Mouse (Mus musculus): Measurements from ENCODE around the gene Olfml2b.
A peak's percentile ranks its signal among the peaks of the same experiment; 100 is the strongest.

The Olfml2b gene

DNA sequence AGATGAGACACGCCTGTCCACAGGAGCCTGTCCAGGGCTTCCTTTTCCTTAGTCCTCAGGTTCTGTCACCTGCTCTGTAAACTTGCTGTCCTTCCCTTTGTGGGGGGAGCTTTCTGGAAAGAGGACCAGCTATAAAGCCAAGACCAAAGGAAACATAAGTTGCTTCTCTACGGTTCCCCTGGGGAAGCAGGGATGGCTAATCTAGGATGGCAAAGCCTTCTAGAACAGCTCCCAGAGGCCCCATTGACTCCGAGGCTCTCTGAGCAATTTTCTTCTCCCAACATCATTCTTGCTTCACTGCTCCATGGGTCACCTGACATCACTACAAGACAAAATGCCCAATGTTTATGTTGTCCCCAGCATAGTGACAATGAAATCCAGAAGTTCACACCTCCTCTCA is 32.7 kb upstream of the Olfml2b start:
- H3K4me1 ChIP-seq (replicated peaks; ENCODE audit: low read depth, low read length) = no peaks in the 10 kb centered on the region
- H3K27me3 ChIP-seq (ENCODE audit: insufficient read depth, low read length) = no peaks in the 10 kb centered on the region
- no peak for TF ChIP-seq POU5F1 (IDR thresholded peaks at IDR 0.05; ENCODE audit: borderline replicate concordance, low read length)
- TF ChIP-seq CTCF (conservative IDR thresholded peaks at IDR 0.05; ENCODE audit: low read length) = no peak
- no peak for TF ChIP-seq NANOG (IDR thresholded peaks at IDR 0.05; ENCODE audit: borderline replicate concordance, low read length)
- no peaks in the 10 kb centered on the region for H3K9me3 ChIP-seq (ENCODE audit: low read length)
- H3K36me3 ChIP-seq (ENCODE audit: insufficient read depth, low read length) = no peaks in the 10 kb centered on the region
- no peak overlapping the region for H3K4me3 ChIP-seq (replicated peaks; ENCODE audit: low read length)

DNA sequence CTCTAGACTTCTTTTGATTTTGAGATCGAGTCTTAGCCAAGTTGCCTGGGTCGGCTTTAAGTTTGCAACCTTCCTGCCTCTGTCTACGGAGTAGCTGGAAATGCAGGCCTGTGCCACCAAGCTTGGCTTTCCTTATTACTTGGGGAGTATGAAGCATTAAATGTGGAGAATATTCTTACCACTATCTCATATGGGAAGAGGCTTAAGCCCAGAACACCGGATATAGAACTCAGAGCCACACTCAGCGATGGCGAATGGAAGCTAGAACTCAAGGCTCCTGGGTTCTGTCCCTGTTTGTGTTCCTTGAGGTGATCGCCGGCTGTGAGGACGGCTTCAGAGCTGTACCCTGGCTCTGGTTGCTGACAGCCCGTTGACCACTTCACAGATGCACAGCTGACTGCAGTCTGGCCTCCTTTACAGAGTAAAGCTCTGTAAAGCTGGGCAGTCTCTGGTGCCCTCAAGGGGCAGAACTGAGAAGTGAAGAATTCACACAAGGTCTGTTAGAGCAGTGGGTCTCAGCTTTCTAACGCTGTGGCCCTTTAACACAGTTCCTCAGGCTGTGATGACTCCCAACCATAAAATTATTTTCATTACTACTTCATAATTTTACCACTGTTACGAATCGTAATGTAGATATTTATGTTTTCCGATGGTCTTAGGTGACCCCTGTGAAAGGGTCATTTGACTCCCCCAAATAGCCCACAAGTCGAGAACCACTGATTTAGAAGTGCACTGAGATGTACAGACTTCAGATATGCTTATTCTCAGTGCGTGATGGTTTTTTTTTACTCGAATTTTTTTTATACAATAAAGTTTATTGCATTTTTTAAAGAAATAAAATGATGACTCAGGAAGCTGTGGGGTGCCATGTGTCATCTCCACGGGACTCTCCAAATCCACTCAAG is 31.1 kb upstream of the Olfml2b start:
- Histone ChIP-seq H3K4me1 (replicated peaks; ENCODE audit: low read depth, low read length) (no peaks in the 10 kb centered on the region), H3K4me3 (replicated peaks; ENCODE audit: low read length) (no peak overlapping the region), H3K36me3 (ENCODE audit: insufficient read depth, low read length) (no peaks in the 10 kb centered on the region), H3K9me3 (ENCODE audit: low read length) (no peaks in the 10 kb centered on the region), H3K27me3 (ENCODE audit: insufficient read depth, low read length) (no peaks in the 10 kb centered on the region)
- TF ChIP-seq NANOG (IDR thresholded peaks at IDR 0.05; ENCODE audit: borderline replicate concordance, low read length) = no peak
- peak; percentile 43 for TF ChIP-seq CTCF (conservative IDR thresholded peaks at IDR 0.05; ENCODE audit: low read length)

DNA sequence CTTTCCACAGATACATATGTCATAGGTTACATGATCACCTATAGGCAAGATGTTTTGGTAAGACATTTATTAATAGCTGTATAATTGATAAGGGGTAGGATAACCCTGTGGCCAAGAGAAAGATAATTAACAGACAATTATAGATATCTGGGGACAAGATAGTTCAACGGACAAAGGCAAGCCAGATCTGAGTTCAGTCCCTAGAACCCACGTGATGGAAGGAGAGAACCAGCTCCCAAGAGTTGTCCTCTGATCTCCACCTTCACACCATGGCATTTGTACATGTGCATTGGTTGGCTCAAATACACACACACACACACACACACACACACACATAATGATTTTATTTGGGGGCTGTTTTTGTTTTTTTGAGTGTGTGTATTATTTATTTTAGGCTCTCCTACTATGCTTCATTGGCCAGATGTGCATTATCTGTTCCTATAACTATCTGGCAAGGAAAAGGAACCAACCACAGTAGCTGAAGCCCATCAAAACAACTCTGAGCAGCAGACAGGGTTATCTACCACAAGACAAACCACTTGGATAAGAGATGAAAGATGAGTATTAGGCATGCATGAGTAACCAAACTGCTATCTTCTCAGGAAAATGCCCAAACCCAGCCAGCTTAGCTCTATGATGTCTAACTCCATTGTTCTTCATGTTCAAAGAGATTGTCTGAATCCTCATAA is 24.5 kb upstream of the Olfml2b start:
- H3K9me3 ChIP-seq (ENCODE audit: low read length) = peaks cover 25% of the 10 kb centered on the region
- TF ChIP-seq NANOG (IDR thresholded peaks at IDR 0.05; ENCODE audit: borderline replicate concordance, low read length) (no peak), CTCF (conservative IDR thresholded peaks at IDR 0.05; ENCODE audit: low read length) (no peak), POU5F1 (IDR thresholded peaks at IDR 0.05; ENCODE audit: borderline replicate concordance, low read length) (no peak)
- H3K4me3 ChIP-seq (replicated peaks; ENCODE audit: low read length) = no peak overlapping the region
- no peaks in the 10 kb centered on the region for H3K36me3 ChIP-seq (ENCODE audit: insufficient read depth, low read length)
- H3K27me3 ChIP-seq (ENCODE audit: insufficient read depth, low read length) = no peaks in the 10 kb centered on the region
- no peaks in the 10 kb centered on the region for H3K4me1 ChIP-seq (replicated peaks; ENCODE audit: low read depth, low read length)

DNA sequence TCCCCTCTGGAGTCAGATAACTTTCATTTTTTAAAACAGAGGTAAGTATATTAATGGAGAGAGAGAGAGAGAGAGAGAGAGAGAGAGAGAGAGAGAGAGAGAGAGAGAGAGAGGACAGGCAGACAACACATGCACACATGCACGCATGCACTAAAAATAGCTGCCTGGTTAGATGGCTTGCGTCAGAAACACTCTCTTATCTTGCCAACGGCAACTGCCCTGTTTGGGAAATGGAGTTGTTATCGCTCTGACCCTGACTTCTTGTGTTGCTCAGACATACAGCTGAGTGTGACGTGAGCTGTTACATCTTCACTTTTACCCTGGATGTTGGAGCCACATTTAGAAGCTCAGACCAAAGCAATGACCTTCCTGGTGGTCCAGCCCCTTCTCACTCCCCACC is 21.4 kb upstream of the Olfml2b start:
- TF ChIP-seq POU5F1 (IDR thresholded peaks at IDR 0.05; ENCODE audit: borderline replicate concordance, low read length) = no peak
- no peak for TF ChIP-seq NANOG (IDR thresholded peaks at IDR 0.05; ENCODE audit: borderline replicate concordance, low read length)
- no peak for TF ChIP-seq CTCF (conservative IDR thresholded peaks at IDR 0.05; ENCODE audit: low read length)
- Histone ChIP-seq H3K9me3 (ENCODE audit: low read length) (peaks cover 42% of the 10 kb centered on the region), H3K4me3 (replicated peaks; ENCODE audit: low read length) (no peak overlapping the region), H3K4me1 (replicated peaks; ENCODE audit: low read depth, low read length) (no peaks in the 10 kb centered on the region), H3K27me3 (ENCODE audit: insufficient read depth, low read length) (no peaks in the 10 kb centered on the region), H3K36me3 (ENCODE audit: insufficient read depth, low read length) (no peaks in the 10 kb centered on the region)

DNA sequence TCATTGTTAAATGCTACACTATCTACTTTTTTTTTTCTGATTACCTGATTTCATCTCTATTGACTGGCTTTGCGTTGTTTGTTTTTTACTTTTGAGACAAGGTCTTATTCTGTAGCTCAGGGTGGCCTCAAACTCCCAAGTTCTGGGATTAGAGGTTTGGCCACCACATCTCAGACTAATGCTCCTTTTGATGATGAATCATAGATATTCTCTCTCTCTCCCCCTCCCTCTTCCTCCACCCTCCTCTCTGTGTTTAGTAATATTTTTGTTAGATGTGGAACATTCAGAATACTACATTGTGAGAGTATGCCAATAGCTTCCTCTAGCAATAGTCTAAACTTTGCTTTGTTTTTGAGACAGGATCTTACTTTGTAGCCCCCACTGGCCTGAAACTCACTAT is 20.9 kb upstream of the Olfml2b start:
- H3K27me3 ChIP-seq (ENCODE audit: insufficient read depth, low read length) = no peaks in the 10 kb centered on the region
- TF ChIP-seq NANOG (IDR thresholded peaks at IDR 0.05; ENCODE audit: borderline replicate concordance, low read length) = no peak
- no peak for TF ChIP-seq CTCF (conservative IDR thresholded peaks at IDR 0.05; ENCODE audit: low read length)
- TF ChIP-seq POU5F1 (IDR thresholded peaks at IDR 0.05; ENCODE audit: borderline replicate concordance, low read length) = no peak
- no peaks in the 10 kb centered on the region for H3K4me1 ChIP-seq (replicated peaks; ENCODE audit: low read depth, low read length)
- no peak overlapping the region for H3K4me3 ChIP-seq (replicated peaks; ENCODE audit: low read length)
- H3K9me3 ChIP-seq (ENCODE audit: low read length) = peaks cover 42% of the 10 kb centered on the region
- H3K36me3 ChIP-seq (ENCODE audit: insufficient read depth, low read length) = no peaks in the 10 kb centered on the region

- TF ChIP-seq NANOG (IDR thresholded peaks at IDR 0.05; ENCODE audit: borderline replicate concordance, low read length) (no peak), POU5F1 (IDR thresholded peaks at IDR 0.05; ENCODE audit: borderline replicate concordance, low read length) (no peak), CTCF (conservative IDR thresholded peaks at IDR 0.05; ENCODE audit: low read length) (no peak)
- Histone ChIP-seq H3K4me3 (replicated peaks; ENCODE audit: low read length) (no peak overlapping the region), H3K9me3 (ENCODE audit: low read length) (peaks cover 16% of the 10 kb centered on the region; the same call in 1 of the 2 replicates), H3K27me3 (ENCODE audit: insufficient read depth, low read length) (no peaks in the 10 kb centered on the region), H3K4me1 (replicated peaks; ENCODE audit: low read depth, low read length) (peaks cover 5% of the 10 kb centered on the region), H3K36me3 (ENCODE audit: insufficient read depth, low read length) (no peaks in the 10 kb centered on the region)
Measured at GRCm38 (mm10) chr1:170630489-170630888, 13.8 kb upstream of the Olfml2b start.

DNA sequence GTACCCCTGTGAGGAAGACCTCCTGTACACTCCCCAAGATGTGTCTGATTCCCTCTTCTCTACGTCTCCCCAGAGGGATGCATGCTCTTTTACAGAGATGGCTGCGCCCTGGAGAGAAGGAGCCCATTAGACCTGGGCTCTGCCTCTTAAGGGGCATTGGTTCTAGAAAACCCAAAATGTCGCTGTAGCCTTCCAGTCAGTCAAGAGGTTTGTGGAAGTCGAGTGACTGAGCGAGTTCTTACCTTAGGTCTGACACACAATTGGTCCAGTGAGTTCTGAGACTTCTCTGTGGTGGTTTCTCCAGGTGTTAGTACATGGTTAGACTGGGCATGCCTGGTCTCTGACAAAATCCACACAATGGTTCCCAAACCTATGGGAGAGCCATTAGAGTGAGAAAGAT is 12.8 kb upstream of the Olfml2b start:
- no peak for TF ChIP-seq NANOG (IDR thresholded peaks at IDR 0.05; ENCODE audit: borderline replicate concordance, low read length)
- no peak for TF ChIP-seq CTCF (conservative IDR thresholded peaks at IDR 0.05; ENCODE audit: low read length)
- TF ChIP-seq POU5F1 (IDR thresholded peaks at IDR 0.05; ENCODE audit: borderline replicate concordance, low read length) = no peak
- Histone ChIP-seq H3K36me3 (ENCODE audit: insufficient read depth, low read length) (no peaks in the 10 kb centered on the region), H3K27me3 (ENCODE audit: insufficient read depth, low read length) (no peaks in the 10 kb centered on the region), H3K9me3 (ENCODE audit: low read length) (peaks cover 11% of the 10 kb centered on the region; the same call in 1 of the 2 replicates), H3K4me1 (replicated peaks; ENCODE audit: low read depth, low read length) (peaks cover 5% of the 10 kb centered on the region), H3K4me3 (replicated peaks; ENCODE audit: low read length) (no peak overlapping the region)

- H3K9me3 ChIP-seq (ENCODE audit: low read length) = peaks cover 3% of the 10 kb centered on the region; the same call in 1 of the 2 replicates
- TF ChIP-seq CTCF (conservative IDR thresholded peaks at IDR 0.05; ENCODE audit: low read length) (peak; percentile 77), NANOG (IDR thresholded peaks at IDR 0.05; ENCODE audit: borderline replicate concordance, low read length) (no peak), POU5F1 (IDR thresholded peaks at IDR 0.05; ENCODE audit: borderline replicate concordance, low read length) (no peak)
- H3K4me3 ChIP-seq (replicated peaks; ENCODE audit: low read length) = no peak overlapping the region
- H3K4me1 ChIP-seq (replicated peaks; ENCODE audit: low read depth, low read length) = peaks cover 5% of the 10 kb centered on the region
- no peaks in the 10 kb centered on the region for H3K27me3 ChIP-seq (ENCODE audit: insufficient read depth, low read length)
- H3K36me3 ChIP-seq (ENCODE audit: insufficient read depth, low read length) = no peaks in the 10 kb centered on the region
Measured at GRCm38 (mm10) chr1:170632385-170632784, 11.9 kb upstream of the Olfml2b start.

Measured in E14TG2a.4 (cell line).